Mouse (Mus musculus) gastrocnemius, adult 18-20 months (tissue): ENCODE measurements around the gene Itih2. TPM values are rescaled to one million over a fixed set of nuclear protein-coding genes. Genes with fewer than 3 reads are reported as not detected.

Experiments
- DNase-seq: peaks from one replicate; pipeline ENCODE4 v3.0.0; 2021; ENCODE audit warnings: low spot score
- total RNA-seq, 2 experiments: library from RNA; stranded (reverse); gene quantifications; 2 replicates each; pipeline ENCODE4 v1.2.3; 2021

The Itih2 gene
- total RNA-seq, 2 experiments from 2014 or later: 0.23 to 1.1 TPM

GRCm38 (mm10) chr2:10118751-10119150, 12.4 kb downstream of the Itih2 start:
- no peak for DNase-seq

- no peak for DNase-seq
Observed at GRCm38 (mm10) chr2:10108535-10109189, 22.5 kb downstream of the Itih2 start.

- DNase-seq: peak; percentile 32
Observed at GRCm38 (mm10) chr2:10101180-10101579, 30.0 kb downstream of the Itih2 start.

GRCm38 (mm10) chr2:10100471-10100870, 30.7 kb downstream of the Itih2 start:
- no peak for DNase-seq

- DNase-seq: peak; percentile 38
Observed at GRCm38 (mm10) chr2:10098598-10099215, 32.5 kb downstream of the Itih2 start.

GRCm38 (mm10) chr2:10094327-10095100, 36.7 kb downstream of the Itih2 start:
- DNase-seq: no peak

GRCm38 (mm10) chr2:10087256-10087850, 43.8 kb downstream of the Itih2 start:
- DNase-seq: peak; percentile 27

- no peak for DNase-seq
Observed at GRCm38 (mm10) chr2:10082737-10083136, 48.5 kb downstream of the Itih2 start.

- no peak for DNase-seq
Observed at GRCm38 (mm10) chr2:10081453-10082080, 49.6 kb downstream of the Itih2 start.

GRCm38 (mm10) chr2:10080310-10081010, 50.7 kb downstream of the Itih2 start, which contains the start of the genes Atp5c1 and Kin:
Atp5c1 (minus strand) TSS chr2:10080510.
Kin (plus strand) TSS chr2:10080593.
- peak; percentile 97 for DNase-seq

- DNase-seq: no peak
Observed at GRCm38 (mm10) chr2:10079745-10080309, 51.4 kb downstream of the Itih2 start.

- no peak for DNase-seq
Observed at GRCm38 (mm10) chr2:10076675-10077074, 54.5 kb downstream of the Itih2 start.

- no peak for DNase-seq
Observed at GRCm38 (mm10) chr2:10074470-10074869, 56.7 kb downstream of the Itih2 start.

- no peak for DNase-seq
Observed at GRCm38 (mm10) chr2:10071751-10072150, 59.4 kb downstream of the Itih2 start.

GRCm38 (mm10) chr2:10058836-10059235, 72.4 kb downstream of the Itih2 start:
- DNase-seq: no peak

- no peak for DNase-seq
Observed at GRCm38 (mm10) chr2:10051996-10052395, 79.2 kb downstream of the Itih2 start.

- no peak for DNase-seq
Observed at GRCm38 (mm10) chr2:10050878-10051277, 80.3 kb downstream of the Itih2 start.

- DNase-seq: no peak
Observed at GRCm38 (mm10) chr2:10049456-10049855, 81.7 kb downstream of the Itih2 start.

- peak; percentile 94 for DNase-seq
Observed at GRCm38 (mm10) chr2:10048461-10048860, 82.7 kb downstream of the Itih2 start, which contains the start of gene Taf3. Taf3 (minus strand) TSS chr2:10048596.

- DNase-seq: peak; percentile 15
Observed at GRCm38 (mm10) chr2:10047758-10048436, 83.3 kb downstream of the Itih2 start.
